Mouse (Mus musculus): ENCODE measurements at regions not wholly inside any gene's neighbourhood (a gene's known extent, or its start where the extent isn't known, plus 50 kb on each side); places are given as distances from the start of the nearest gene placed in this dataset.

GRCm38 (mm10) chr8:49158201-49158600 lies 314.4 kb upstream of the Tenm3 start:
- DNase-seq (ENCODE audit: low spot score): no peak

DNA sequence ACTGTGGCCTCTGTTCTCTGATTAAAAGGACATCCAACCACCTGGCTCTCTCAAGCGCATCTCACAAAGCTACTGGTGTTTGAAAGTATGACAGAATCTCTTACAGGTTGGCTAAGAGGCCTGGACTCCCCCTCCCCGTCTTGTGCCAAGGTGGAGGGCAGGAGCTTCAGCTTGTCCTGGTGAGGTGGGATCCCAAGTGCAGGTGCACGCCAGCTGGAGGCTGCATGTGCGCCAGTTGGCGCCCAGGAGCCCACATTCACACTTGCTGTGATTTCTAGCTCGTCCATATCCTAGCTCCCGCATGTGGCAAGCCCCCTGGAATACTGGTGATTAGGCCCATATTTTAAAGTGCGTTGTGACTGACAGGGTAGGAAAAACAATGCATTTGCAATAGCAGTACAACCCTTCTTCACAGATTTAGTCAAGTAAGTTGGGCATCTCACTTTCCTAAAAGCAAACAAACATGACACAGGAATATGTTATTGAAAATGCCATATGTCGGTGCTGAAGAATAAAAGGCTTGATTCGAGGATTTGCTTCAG lies 292.8 kb upstream of the Tenm3 start:
- 85% methylated on average over 10 of the region's 10 CpGs for WGBS
- Histone ChIP-seq H3K4me1 (replicated peaks; ENCODE audit: control insufficient read depth, insufficient read depth) (no peaks in the 10 kb centered on the region), H3K4me2 (replicated peaks; ENCODE audit: low read depth) (no peak overlapping the region), H3K36me3 (ENCODE audit: control insufficient read depth, insufficient read depth, low read length) (no peaks in the 10 kb centered on the region), H3K4me3 (ENCODE audit: low read depth, low read length) (no peak overlapping the region), H3K27me3 (ENCODE audit: control insufficient read depth, insufficient read depth, low read length) (no peaks in the 10 kb centered on the region), H3K9me3 (ENCODE audit: control insufficient read depth, low read length) (no peaks in the 10 kb centered on the region), H3K9ac (ENCODE audit: low read length) (no peak overlapping the region), H3K27ac (replicated peaks) (no peak overlapping the region)
- TF ChIP-seq CTCF (IDR thresholded peaks at IDR 0.05; ENCODE audit: low read depth): no peak
- no peak for TF ChIP-seq EP300 (optimal IDR thresholded peaks at IDR 0.05)
- DNase-seq (ENCODE audit: low spot score): no peak
- no peak for ATAC-seq (ENCODE audit: low FRiP score, low TSS enrichment)

More at GRCm38 (mm10) chr8:49158201-49158600, 314.4 kb upstream of the Tenm3 start:
- Histone ChIP-seq H3K9ac (ENCODE audit: low read length) (no peak overlapping the region), H3K9me3 (ENCODE audit: control insufficient read depth, low read length) (no peaks in the 10 kb centered on the region), H3K4me2 (replicated peaks; ENCODE audit: low read depth) (no peak overlapping the region), H3K36me3 (ENCODE audit: control insufficient read depth, insufficient read depth, low read length) (no peaks in the 10 kb centered on the region), H3K27me3 (ENCODE audit: control insufficient read depth, insufficient read depth, low read length) (no peaks in the 10 kb centered on the region), H3K27ac (replicated peaks) (no peak overlapping the region), H3K4me1 (replicated peaks; ENCODE audit: control insufficient read depth, insufficient read depth) (no peaks in the 10 kb centered on the region), H3K4me3 (ENCODE audit: low read depth, low read length) (no peak overlapping the region)
- 81% methylated on average over 4 of the region's 4 CpGs for WGBS
- no peak for ATAC-seq (ENCODE audit: low FRiP score, low TSS enrichment)
- TF ChIP-seq CTCF (IDR thresholded peaks at IDR 0.05; ENCODE audit: low read depth) (no peak), EP300 (optimal IDR thresholded peaks at IDR 0.05) (no peak)

DNA sequence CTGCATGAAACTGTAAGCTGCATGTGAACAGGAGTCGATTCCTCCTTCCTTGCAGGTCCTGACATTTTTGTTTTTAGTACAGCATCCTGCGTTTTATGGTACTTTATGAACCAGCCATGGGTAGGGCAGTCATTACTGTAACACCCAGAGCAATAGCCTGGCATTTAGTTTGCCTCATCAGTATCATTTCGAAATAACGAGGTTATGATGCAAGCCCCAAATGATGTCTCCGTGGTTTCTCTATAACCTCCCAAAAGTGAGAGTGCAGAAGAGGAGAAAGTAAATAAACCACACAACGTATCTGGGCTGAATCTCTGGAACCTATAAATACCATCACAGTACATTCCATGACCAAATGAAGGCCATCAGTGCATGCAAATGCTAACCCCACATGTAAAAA lies 265.3 kb upstream of the Tenm3 start:
- WGBS: 71% methylated on average over 6 of the region's 6 CpGs
- Histone ChIP-seq H3K27ac (replicated peaks) (no peak overlapping the region), H3K9ac (ENCODE audit: low read length) (no peak overlapping the region), H3K27me3 (ENCODE audit: control insufficient read depth, insufficient read depth, low read length) (no peaks in the 10 kb centered on the region), H3K4me1 (replicated peaks; ENCODE audit: control insufficient read depth, insufficient read depth) (no peaks in the 10 kb centered on the region), H3K4me3 (ENCODE audit: low read depth, low read length) (no peak overlapping the region), H3K36me3 (ENCODE audit: control insufficient read depth, insufficient read depth, low read length) (no peaks in the 10 kb centered on the region), H3K4me2 (replicated peaks; ENCODE audit: low read depth) (no peak overlapping the region), H3K9me3 (ENCODE audit: control insufficient read depth, low read length) (no peaks in the 10 kb centered on the region)
- DNase-seq (ENCODE audit: low spot score): no peak
- TF ChIP-seq EP300 (optimal IDR thresholded peaks at IDR 0.05) (no peak), CTCF (IDR thresholded peaks at IDR 0.05; ENCODE audit: low read depth) (no peak)
- no peak for ATAC-seq (ENCODE audit: low FRiP score, low TSS enrichment)

DNA sequence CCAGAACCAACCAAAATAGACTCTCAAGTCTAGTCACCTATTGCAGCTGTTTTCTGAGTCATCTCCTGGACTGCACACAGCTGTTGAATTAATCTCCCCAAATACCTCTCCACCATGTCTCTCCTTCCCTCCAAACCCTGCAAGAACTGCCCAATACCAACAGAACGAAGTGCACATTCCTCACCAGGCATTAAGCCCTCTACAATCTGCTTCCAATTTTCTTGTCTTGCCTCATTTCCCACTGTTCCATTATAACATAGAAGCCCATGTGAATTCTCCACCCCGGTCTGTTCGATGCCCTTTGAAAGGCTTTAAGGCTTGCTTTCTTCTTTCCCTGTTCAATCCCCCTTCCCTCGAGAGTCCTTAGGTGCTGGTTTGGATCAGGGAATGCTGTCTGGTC lies 264.9 kb upstream of the Tenm3 start:
- WGBS: 69% methylated on average over 4 of the region's 4 CpGs
- H3K27ac ChIP-seq (replicated peaks): no peak overlapping the region
- no peak for TF ChIP-seq EP300 (optimal IDR thresholded peaks at IDR 0.05)
- TF ChIP-seq CTCF (IDR thresholded peaks at IDR 0.05; ENCODE audit: low read depth): no peak
- no peaks in the 10 kb centered on the region for H3K36me3 ChIP-seq (ENCODE audit: control insufficient read depth, insufficient read depth, low read length)
- no peak overlapping the region for H3K9ac ChIP-seq (ENCODE audit: low read length)
- H3K27me3 ChIP-seq (ENCODE audit: control insufficient read depth, insufficient read depth, low read length): no peaks in the 10 kb centered on the region
- H3K4me3 ChIP-seq (ENCODE audit: low read depth, low read length): no peak overlapping the region
- DNase-seq (ENCODE audit: low spot score): no peak
- H3K9me3 ChIP-seq (ENCODE audit: control insufficient read depth, low read length): no peaks in the 10 kb centered on the region
- H3K4me2 ChIP-seq (replicated peaks; ENCODE audit: low read depth): no peak overlapping the region
- H3K4me1 ChIP-seq (replicated peaks; ENCODE audit: control insufficient read depth, insufficient read depth): no peaks in the 10 kb centered on the region
- ATAC-seq (ENCODE audit: low FRiP score, low TSS enrichment): no peak

DNA sequence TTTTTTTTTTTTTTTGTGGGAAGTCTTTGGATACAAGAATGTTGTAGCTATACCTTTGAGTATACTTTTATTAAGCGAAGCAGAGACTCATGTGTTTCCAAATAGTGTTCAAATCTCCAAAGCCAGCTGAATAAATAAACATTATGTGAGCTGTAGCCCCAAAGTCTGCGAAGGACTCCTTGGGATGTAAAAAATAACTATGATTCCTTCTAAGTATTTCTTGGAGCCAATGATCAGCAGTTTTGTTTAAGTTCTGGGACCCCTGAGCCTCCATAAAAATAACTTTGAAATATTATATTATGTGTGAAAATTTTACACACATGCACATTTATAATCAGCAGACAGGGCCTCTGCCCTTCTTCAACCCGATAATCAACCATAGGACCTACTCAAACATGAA lies 262.8 kb upstream of the Tenm3 start:
- no peak for ATAC-seq (ENCODE audit: low FRiP score, low TSS enrichment)
- no peak for DNase-seq (ENCODE audit: low spot score)
- 55% methylated on average over 3 of the region's 3 CpGs for WGBS

GRCm38 (mm10) chr8:49101156-49101555 lies 257.4 kb upstream of the Tenm3 start:
- Histone ChIP-seq H3K36me3 (ENCODE audit: control insufficient read depth, insufficient read depth, low read length) (no peaks in the 10 kb centered on the region), H3K9ac (ENCODE audit: low read length) (no peak overlapping the region), H3K4me1 (replicated peaks; ENCODE audit: control insufficient read depth, insufficient read depth) (no peaks in the 10 kb centered on the region), H3K4me2 (replicated peaks; ENCODE audit: low read depth) (no peak overlapping the region), H3K9me3 (ENCODE audit: control insufficient read depth, low read length) (no peaks in the 10 kb centered on the region), H3K27me3 (ENCODE audit: control insufficient read depth, insufficient read depth, low read length) (no peaks in the 10 kb centered on the region), H3K4me3 (ENCODE audit: low read depth, low read length) (no peak overlapping the region), H3K27ac (replicated peaks) (no peak overlapping the region)
- ATAC-seq (ENCODE audit: low FRiP score, low TSS enrichment) (no peak), DNase-seq (ENCODE audit: low spot score) (no peak)
- TF ChIP-seq EP300 (optimal IDR thresholded peaks at IDR 0.05): no peak
- TF ChIP-seq CTCF (IDR thresholded peaks at IDR 0.05; ENCODE audit: low read depth): no peak
- 87% methylated on average over 7 of the region's 7 CpGs for WGBS

More for the DNA sequence above, 262.8 kb upstream of the Tenm3 start:
- H3K4me2 ChIP-seq (replicated peaks; ENCODE audit: low read depth): no peak overlapping the region
- no peaks in the 10 kb centered on the region for H3K36me3 ChIP-seq (ENCODE audit: control insufficient read depth, insufficient read depth, low read length)
- no peaks in the 10 kb centered on the region for H3K27me3 ChIP-seq (ENCODE audit: control insufficient read depth, insufficient read depth, low read length)
- H3K9ac ChIP-seq (ENCODE audit: low read length): no peak overlapping the region
- no peak overlapping the region for H3K4me3 ChIP-seq (ENCODE audit: low read depth, low read length)
- H3K9me3 ChIP-seq (ENCODE audit: control insufficient read depth, low read length): no peaks in the 10 kb centered on the region
- TF ChIP-seq EP300 (optimal IDR thresholded peaks at IDR 0.05): no peak
- no peak for TF ChIP-seq CTCF (IDR thresholded peaks at IDR 0.05; ENCODE audit: low read depth)
- no peak overlapping the region for H3K27ac ChIP-seq (replicated peaks)
- H3K4me1 ChIP-seq (replicated peaks; ENCODE audit: control insufficient read depth, insufficient read depth): no peaks in the 10 kb centered on the region
